Mouse (Mus musculus): ENCODE data around the gene Gm10134. TPM values are rescaled to one million over a fixed set of nuclear protein-coding genes. Genes with fewer than 3 reads are reported as not detected.
A peak's percentile ranks its signal among the peaks of the same experiment; 100 is the strongest.

Gm10134 gene
- polyA plus RNA-seq, 1 experiment from 2014 or later: 8.5 TPM

- Histone ChIP-seq H3K9ac (no peak overlapping the region), H3K27me3 (replicated peaks) (no peaks in the 10 kb centered on the region), H3K4me2 (no peak overlapping the region), H3K9me3 (no peaks in the 10 kb centered on the region), H3K4me3 (replicated peaks) (peak overlapping the region; percentile 21; the same call in 1 of the 2 replicates), H3K4me1 (no peaks in the 10 kb centered on the region), H3K27ac (0 out of 2 replicates have a peak overlapping the region, but pooled peaks have one; percentile 2), H3K36me3 (no peaks in the 10 kb centered on the region)
- peak; percentile 22; the same call in 1 of the 2 replicates for ATAC-seq (ENCODE audit: insufficient read depth, low FRiP score, low read depth)
- 64% methylated on average over 20 of the region's 20 CpGs for WGBS
Observed at GRCm38 (mm10) chr2:28479208-28480204, 26.4 kb upstream of the Gm10134 start.

- Histone ChIP-seq H3K27me3 (replicated peaks) (no peaks in the 10 kb centered on the region), H3K9me3 (no peaks in the 10 kb centered on the region), H3K9ac (no peak overlapping the region), H3K36me3 (no peaks in the 10 kb centered on the region), H3K4me1 (no peaks in the 10 kb centered on the region), H3K27ac (no peak overlapping the region), H3K4me3 (replicated peaks) (no peak overlapping the region), H3K4me2 (no peak overlapping the region)
- no peak for ATAC-seq (ENCODE audit: insufficient read depth, low FRiP score, low read depth)
- WGBS: 59% methylated on average over 2 of the region's 2 CpGs
Observed at GRCm38 (mm10) chr2:28483861-28484260, 22.0 kb upstream of the Gm10134 start.

- H3K36me3 ChIP-seq: no peaks in the 10 kb centered on the region
- no peak overlapping the region for H3K9ac ChIP-seq
- no peak for ATAC-seq (ENCODE audit: insufficient read depth, low FRiP score, low read depth)
- 72% methylated on average over 2 of the region's 2 CpGs for WGBS
- H3K4me3 ChIP-seq (replicated peaks): no peak overlapping the region
- H3K27ac ChIP-seq: no peak overlapping the region
- no peak overlapping the region for H3K4me2 ChIP-seq
- H3K9me3 ChIP-seq: no peaks in the 10 kb centered on the region
- no peaks in the 10 kb centered on the region for H3K27me3 ChIP-seq (replicated peaks)
- peaks cover 14% of the 10 kb centered on the region for H3K4me1 ChIP-seq
Observed at GRCm38 (mm10) chr2:28494521-28494920, 11.4 kb upstream of the Gm10134 start.

DNA sequence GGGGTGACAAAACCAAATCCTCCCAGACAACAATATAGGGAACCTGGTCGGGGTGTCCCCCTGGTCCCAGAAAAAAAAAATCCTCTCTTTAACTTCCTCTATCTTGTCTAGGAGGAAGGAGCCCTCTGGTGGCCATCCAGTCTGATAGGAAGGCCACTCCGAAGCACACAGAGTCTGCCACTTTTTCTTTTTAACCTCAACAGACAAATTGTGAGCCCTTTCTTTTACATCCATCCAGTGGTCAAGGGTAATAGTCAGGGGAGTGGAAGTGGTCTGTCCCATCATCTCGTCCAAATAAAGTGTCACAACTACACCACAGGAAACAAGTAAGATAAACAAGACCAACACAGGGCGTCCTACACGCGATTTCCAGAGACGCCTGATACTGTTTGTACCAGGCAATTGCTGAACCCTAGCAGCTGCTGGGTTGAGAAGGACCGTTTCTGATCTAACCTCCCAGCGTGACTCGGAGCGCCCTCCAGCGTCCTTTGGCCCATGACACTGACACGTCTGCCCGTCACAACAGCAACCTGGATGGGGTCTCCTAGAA is 10.6 kb upstream of the Gm10134 start:
- no peak overlapping the region for H3K9ac ChIP-seq
- H3K9me3 ChIP-seq: no peaks in the 10 kb centered on the region
- no peak for ATAC-seq (ENCODE audit: insufficient read depth, low FRiP score, low read depth)
- no peaks in the 10 kb centered on the region for H3K36me3 ChIP-seq
- 66% methylated on average over 14 of the region's 14 CpGs for WGBS
- peak overlapping the region; percentile 73; the same call in 1 of the 2 replicates for H3K27ac ChIP-seq
- H3K27me3 ChIP-seq (replicated peaks): no peaks in the 10 kb centered on the region
- peaks cover 14% of the 10 kb centered on the region for H3K4me1 ChIP-seq
- H3K4me2 ChIP-seq: peak overlapping the region; percentile 10; the same call in 1 of the 2 replicates
- no peak overlapping the region for H3K4me3 ChIP-seq (replicated peaks)

GRCm38 (mm10) chr2:28495801-28496595 is 9.9 kb upstream of the Gm10134 start:
- Histone ChIP-seq H3K9ac (no peak overlapping the region), H3K4me3 (replicated peaks) (no peak overlapping the region), H3K27me3 (replicated peaks) (no peaks in the 10 kb centered on the region), H3K4me1 (peaks cover 14% of the 10 kb centered on the region), H3K4me2 (peak overlapping the region; percentile 10; the same call in 1 of the 2 replicates), H3K27ac (peak overlapping the region; percentile 73), H3K9me3 (no peaks in the 10 kb centered on the region), H3K36me3 (no peaks in the 10 kb centered on the region)
- ATAC-seq (ENCODE audit: insufficient read depth, low FRiP score, low read depth): no peak
- WGBS: 78% methylated on average over 16 of the region's 16 CpGs

- Histone ChIP-seq H3K9ac (no peak within 1 kb of the TSS), H3K4me1 (peaks cover 14% of the 10 kb centered on the region), H3K27me3 (replicated peaks) (no peaks in the 10 kb centered on the region), H3K36me3 (no peaks in the 10 kb centered on the region), H3K4me2 (peak within 1 kb of the TSS; percentile 35), H3K9me3 (no peaks in the 10 kb centered on the region), H3K4me3 (replicated peaks) (peak within 1 kb of the TSS; percentile 21; the same call in 1 of the 2 replicates), H3K27ac (peak within 1 kb of the TSS; percentile 73)
- 46% methylated on average over 5 of the region's 5 CpGs for WGBS
- no peak; the same call in 1 of the 2 replicates for ATAC-seq (ENCODE audit: insufficient read depth, low FRiP score, low read depth)
Observed at GRCm38 (mm10) chr2:28496671-28497070, 9.2 kb upstream of the Gm10134 start, which contains the start of gene Gbgt1. TSS of gene Gbgt1 (plus strand) at chr2:28496891.

- Histone ChIP-seq H3K4me3 (replicated peaks) (no peak overlapping the region), H3K9ac (no peak overlapping the region), H3K27me3 (replicated peaks) (no peaks in the 10 kb centered on the region), H3K36me3 (no peaks in the 10 kb centered on the region), H3K4me1 (peaks cover 14% of the 10 kb centered on the region), H3K4me2 (no peak overlapping the region), H3K27ac (no peak overlapping the region), H3K9me3 (no peaks in the 10 kb centered on the region)
- WGBS: 81% methylated on average over 5 of the region's 5 CpGs
- no peak for ATAC-seq (ENCODE audit: insufficient read depth, low FRiP score, low read depth)
Observed at GRCm38 (mm10) chr2:28497561-28497960, 8.3 kb upstream of the Gm10134 start.

- Histone ChIP-seq H3K27me3 (replicated peaks) (no peaks in the 10 kb centered on the region), H3K27ac (no peak overlapping the region), H3K9me3 (no peaks in the 10 kb centered on the region), H3K4me2 (no peak overlapping the region), H3K9ac (no peak overlapping the region), H3K36me3 (no peaks in the 10 kb centered on the region), H3K4me1 (peaks cover 14% of the 10 kb centered on the region), H3K4me3 (replicated peaks) (no peak overlapping the region)
- 78% methylated on average over 4 of the region's 4 CpGs for WGBS
- no peak for ATAC-seq (ENCODE audit: insufficient read depth, low FRiP score, low read depth)
Observed at GRCm38 (mm10) chr2:28498431-28498830, 7.5 kb upstream of the Gm10134 start.

DNA sequence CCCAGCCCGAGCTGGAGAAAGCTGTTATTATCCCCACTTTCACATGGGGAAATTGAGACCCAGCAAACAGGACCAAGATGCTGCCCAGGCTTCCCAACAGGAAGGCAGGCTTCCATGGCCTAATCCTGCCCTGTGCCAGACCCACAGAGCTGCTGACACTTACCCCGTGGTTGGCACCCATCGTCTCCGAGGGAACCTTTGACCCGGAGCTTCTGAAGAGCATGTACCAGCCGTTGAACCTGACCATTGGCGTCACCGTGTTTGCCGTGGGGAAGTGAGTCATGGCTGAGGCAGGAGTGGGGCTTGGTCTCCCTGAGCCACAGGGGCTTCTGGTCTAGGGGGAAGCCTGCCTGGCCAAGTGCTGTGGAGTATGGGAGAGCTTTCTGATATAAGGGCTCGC is 2.9 kb upstream of the Gm10134 start:
- no peak for ATAC-seq (ENCODE audit: insufficient read depth, low FRiP score, low read depth)
- no peaks in the 10 kb centered on the region for H3K4me1 ChIP-seq
- WGBS: 79% methylated on average over 10 of the region's 10 CpGs
- no peaks in the 10 kb centered on the region for H3K27me3 ChIP-seq (replicated peaks)
- H3K4me3 ChIP-seq (replicated peaks): no peak overlapping the region
- H3K9me3 ChIP-seq: no peaks in the 10 kb centered on the region
- no peak overlapping the region for H3K4me2 ChIP-seq
- no peak overlapping the region for H3K27ac ChIP-seq
- H3K36me3 ChIP-seq: no peaks in the 10 kb centered on the region
- no peak overlapping the region for H3K9ac ChIP-seq

DNA sequence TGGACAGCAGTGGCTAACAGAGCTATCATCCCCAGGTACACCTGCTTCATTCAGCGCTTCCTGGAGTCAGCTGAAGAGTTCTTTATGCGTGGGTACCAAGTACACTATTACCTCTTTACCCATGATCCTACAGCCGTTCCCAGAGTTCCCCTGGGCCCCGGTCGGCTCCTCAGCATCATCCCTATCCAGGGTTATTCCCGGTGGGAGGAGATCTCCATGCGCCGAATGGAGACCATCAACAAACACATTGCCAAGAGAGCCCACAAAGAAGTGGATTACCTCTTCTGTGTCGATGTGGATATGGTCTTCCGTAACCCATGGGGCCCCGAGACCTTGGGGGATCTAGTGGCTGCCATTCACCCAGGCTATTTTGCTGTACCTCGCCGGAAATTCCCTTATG is 1.2 kb upstream of the Gm10134 start:
- H3K9ac ChIP-seq: no peak overlapping the region
- no peaks in the 10 kb centered on the region for H3K36me3 ChIP-seq
- H3K27ac ChIP-seq: no peak overlapping the region
- H3K27me3 ChIP-seq (replicated peaks): no peaks in the 10 kb centered on the region
- H3K4me2 ChIP-seq: no peak overlapping the region
- 91% methylated on average over 13 of the region's 13 CpGs for WGBS
- no peaks in the 10 kb centered on the region for H3K9me3 ChIP-seq
- H3K4me1 ChIP-seq: no peaks in the 10 kb centered on the region
- no peak for ATAC-seq (ENCODE audit: insufficient read depth, low FRiP score, low read depth)
- no peak overlapping the region for H3K4me3 ChIP-seq (replicated peaks)

- no peak for ATAC-seq (ENCODE audit: insufficient read depth, low FRiP score, low read depth)
- H3K27me3 ChIP-seq (replicated peaks): no peaks in the 10 kb centered on the region
- H3K9me3 ChIP-seq: no peaks in the 10 kb centered on the region
- H3K4me3 ChIP-seq (replicated peaks): no peak overlapping the region
- WGBS: 77% methylated on average over 6 of the region's 6 CpGs
- H3K27ac ChIP-seq: no peak overlapping the region
- no peaks in the 10 kb centered on the region for H3K4me1 ChIP-seq
- H3K4me2 ChIP-seq: no peak overlapping the region
- no peaks in the 10 kb centered on the region for H3K36me3 ChIP-seq
- H3K9ac ChIP-seq: no peak overlapping the region
Observed at GRCm38 (mm10) chr2:28506291-28506690, 396 bp downstream of the Gm10134 start.
